Mouse (Mus musculus): ENCODE results near the gene Gnb5.

Gnb5 gene

GRCm38 (mm10) chr9:75307015-75307414, 927 bp downstream of the Gnb5 start:
- DNase-seq (ENCODE audit: low spot score): no peak

- DNase-seq (ENCODE audit: low spot score): no peak
These were observed 2.5 kb downstream of the Gnb5 start for GRCm38 (mm10) chr9:75308621-75309020.

- no peak for DNase-seq (ENCODE audit: low spot score)
These were observed 5.9 kb downstream of the Gnb5 start for GRCm38 (mm10) chr9:75312008-75312407.

- no peak for DNase-seq (ENCODE audit: low spot score)
These were observed 7.2 kb downstream of the Gnb5 start for GRCm38 (mm10) chr9:75313138-75313831.

- DNase-seq (ENCODE audit: low spot score): peak; percentile 62
These were observed 7.9 kb downstream of the Gnb5 start for GRCm38 (mm10) chr9:75313832-75314516.

GRCm38 (mm10) chr9:75314517-75315105, 8.5 kb downstream of the Gnb5 start:
- no peak for DNase-seq (ENCODE audit: low spot score)

- DNase-seq (ENCODE audit: low spot score): no peak
These were observed 9.2 kb downstream of the Gnb5 start for GRCm38 (mm10) chr9:75315238-75315637.

- no peak for DNase-seq (ENCODE audit: low spot score)
These were observed 10.7 kb downstream of the Gnb5 start for GRCm38 (mm10) chr9:75316771-75317170.

- no peak for DNase-seq (ENCODE audit: low spot score)
These were observed 12.1 kb downstream of the Gnb5 start for GRCm38 (mm10) chr9:75318196-75318595.

GRCm38 (mm10) chr9:75319365-75319764, 13.3 kb downstream of the Gnb5 start:
- DNase-seq (ENCODE audit: low spot score): no peak

GRCm38 (mm10) chr9:75322099-75322885, 16.2 kb downstream of the Gnb5 start:
- no peak for DNase-seq (ENCODE audit: low spot score)

- no peak for DNase-seq (ENCODE audit: low spot score)
These were observed 22.0 kb downstream of the Gnb5 start for GRCm38 (mm10) chr9:75328047-75328446.

GRCm38 (mm10) chr9:75330821-75331220, 24.7 kb downstream of the Gnb5 start:
- DNase-seq (ENCODE audit: low spot score): no peak

- no peak for DNase-seq (ENCODE audit: low spot score)
These were observed 28.4 kb downstream of the Gnb5 start for GRCm38 (mm10) chr9:75334440-75334839.

GRCm38 (mm10) chr9:75338016-75338415, 31.9 kb downstream of the Gnb5 start:
- no peak for DNase-seq (ENCODE audit: low spot score)

GRCm38 (mm10) chr9:75342433-75342832, 36.3 kb downstream of the Gnb5 start:
- DNase-seq (ENCODE audit: low spot score): no peak

GRCm38 (mm10) chr9:75347458-75347857, 41.4 kb downstream of the Gnb5 start, which contains the start of gene Bcl2l10:
TSS of gene Bcl2l10 (plus strand) at chr9:75347758.
- no peak for DNase-seq (ENCODE audit: low spot score)

- DNase-seq (ENCODE audit: low spot score): peak; percentile 44
These were observed 42.0 kb downstream of the Gnb5 start for GRCm38 (mm10) chr9:75348066-75348465.

- DNase-seq (ENCODE audit: low spot score): no peak
These were observed 42.6 kb downstream of the Gnb5 start for GRCm38 (mm10) chr9:75348641-75349040.

- no peak for DNase-seq (ENCODE audit: low spot score)
These were observed 47.0 kb downstream of the Gnb5 start for GRCm38 (mm10) chr9:75353094-75353493.

GRCm38 (mm10) chr9:75355783-75356182, 49.7 kb downstream of the Gnb5 start:
- DNase-seq (ENCODE audit: low spot score): no peak

- DNase-seq (ENCODE audit: low spot score): no peak
These were observed 51.1 kb downstream of the Gnb5 start for GRCm38 (mm10) chr9:75357087-75357654.
